Mouse (Mus musculus) hindbrain, postnatal 0 days (tissue): Measurements from ENCODE around the gene Nelfa. TPM values are rescaled to one million over a fixed set of nuclear protein-coding genes. Genes with fewer than 3 reads are reported as not detected.
"Not testable (repeated sequence)": the region's sequence is repeated elsewhere in the genome, so short reads cannot be mapped to it uniquely, and the experiment has no call there.

ENCODE experiments used
- ATAC-seq: fragments of 200-750 bp; cut with Nextera tagmentation; 2 replicates; pipeline ENCODE4 v1.8.0; 2017; ENCODE audit warnings: mild to moderate bottlenecking, moderate TSS enrichment, moderate library complexity
- DNase-seq: peaks from one replicate; pipeline ENCODE4 v3.0.0-alpha.2; 2015; ENCODE audit warnings: low spot score
- H3K27ac ChIP-seq: fragments of 300-500 bp; sonication (generic); 2 replicates; pipeline ENCODE4 v1.5.1; 2014; ENCODE audit warnings: mild to moderate bottlenecking
- H3K27me3 ChIP-seq: fragments of 300-500 bp; sonication (generic); 2 replicates; pipeline ENCODE4 v1.6.1; 2014; ENCODE audit warnings: low read length, mixed read lengths; ENCODE audit not compliant: insufficient read depth
- H3K36me3 ChIP-seq: fragments of 300-500 bp; sonication (generic); 2 replicates; pipeline ENCODE4 v1.6.1; 2014; ENCODE audit warnings: low read length, mixed read lengths; ENCODE audit not compliant: insufficient read depth
- H3K4me1 ChIP-seq: fragments of 300-500 bp; sonication (generic); 2 replicates; pipeline ENCODE4 v1.6.1; 2014; ENCODE audit warnings: antibody characterized with exemption, low read length, mixed read lengths; ENCODE audit not compliant: insufficient read depth
- H3K4me2 ChIP-seq: fragments of 300-500 bp; sonication (generic); 2 replicates; pipeline ENCODE4 v1.6.1; 2014; ENCODE audit warnings: low read depth, mild to moderate bottlenecking, low read length, moderate library complexity, mixed read lengths
- H3K4me3 ChIP-seq: fragments of 300-500 bp; sonication (generic); 2 replicates; pipeline ENCODE4 v1.5.1; 2014; ENCODE audit warnings: low read length
- H3K9ac ChIP-seq: fragments of 300-500 bp; sonication (generic); replicated peaks from 2 replicates; pipeline ENCODE4 v1.6.1; 2014; ENCODE audit warnings: mild to moderate bottlenecking, low read length, moderate library complexity, mixed read lengths
- H3K9me3 ChIP-seq: fragments of 300-500 bp; sonication (generic); 2 replicates; pipeline ENCODE4 v1.6.1; 2016; ENCODE audit warnings: low read length, mixed read lengths
- CTCF ChIP-seq: IDR thresholded peaks from 2 replicates; pipeline ENCODE4 v1.5.1; 2016; ENCODE audit warnings: antibody characterized with exemption, control low read depth, low read depth
- WGBS: fragments of 180-500 bp; shearing (Covaris S2); extraction: QIAGEN DNeasy Blood & Tissue Kit; methylation state at CpG from one replicate; pipeline ENCODE4 v1.1.7; 2014; 5-methylcytosine and 5-hydroxymethylcytosine counted together
- polyA plus RNA-seq: library from polyadenylated mRNA; unstranded; fragments of >200 nt; fragmentation: Nextera tagmentation; extraction: Ambion mirVana; gene quantifications from 2 replicates; pipeline ENCODE4 v1.2.1, GENCODE M21; 2015
- total RNA-seq: library from RNA; depleted of rRNA; stranded (reverse); fragments of >200 nt; gene quantifications from 2 replicates; pipeline ENCODE4 v1.2.3, GENCODE M21; 2014

Gene Nelfa
- total and polyA plus RNA-seq, 2 experiments from 2014 or later = 29.4 to 36.2 TPM

DNA sequence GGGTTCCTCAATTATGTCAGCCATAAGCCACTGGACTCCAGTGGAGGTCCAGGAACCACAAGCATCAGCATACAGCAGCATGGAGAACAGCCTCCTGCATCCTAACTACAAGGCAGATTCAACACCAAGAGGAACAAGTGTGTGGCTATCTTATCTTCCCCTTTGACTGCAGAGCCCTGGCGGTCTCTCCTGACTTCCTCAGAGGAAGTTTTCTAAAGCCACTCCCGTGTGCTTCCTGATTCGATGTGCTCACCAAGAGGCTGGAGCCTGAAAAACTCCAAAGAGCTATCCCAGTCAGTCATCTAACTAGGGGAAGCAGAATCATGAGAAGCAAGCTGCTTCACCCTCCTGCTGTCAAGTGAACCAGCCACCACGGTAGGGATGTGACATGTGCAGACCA, 15.3 kb downstream of the Nelfa start:
- TF ChIP-seq CTCF = no peak
- no peak overlapping the region for H3K4me2 ChIP-seq
- no peak for DNase-seq
- H3K9me3 ChIP-seq = no peaks in the 10 kb centered on the region
- no peak overlapping the region for H3K4me3 ChIP-seq
- no peak overlapping the region for H3K27ac ChIP-seq
- H3K27me3 ChIP-seq = no peaks in the 10 kb centered on the region
- 78% methylated on average over 4 of the region's 4 CpGs for WGBS
- H3K36me3 ChIP-seq = peaks cover 25% of the 10 kb centered on the region
- ATAC-seq = no peak
- H3K4me1 ChIP-seq = no peaks in the 10 kb centered on the region
- H3K9ac ChIP-seq = no peak overlapping the region

DNA sequence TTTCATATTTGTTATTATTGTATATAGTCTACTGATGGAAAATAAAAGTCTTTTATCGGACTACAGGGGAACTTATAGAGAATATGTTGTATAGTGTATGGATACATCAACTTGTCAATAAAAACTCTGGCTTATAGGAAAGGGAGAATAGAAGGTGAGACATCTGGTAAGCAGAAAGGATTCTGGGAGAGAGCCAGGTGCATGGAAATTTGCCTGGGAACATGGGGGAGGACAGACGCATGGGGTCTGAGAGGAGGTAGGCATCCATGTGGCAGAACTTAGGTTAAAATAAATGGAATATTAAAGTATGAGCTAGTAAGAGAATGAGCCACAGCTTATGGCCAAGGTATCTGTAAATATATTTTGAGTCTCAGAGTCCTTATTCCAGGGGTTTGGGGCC, 16.2 kb downstream of the Nelfa start:
- DNase-seq = no peak
- no peak for ATAC-seq
- TF ChIP-seq CTCF = no peak
- Histone ChIP-seq H3K4me3 (no peak overlapping the region), H3K9me3 (no peaks in the 10 kb centered on the region), H3K27me3 (no peaks in the 10 kb centered on the region), H3K36me3 (peaks cover 25% of the 10 kb centered on the region), H3K4me2 (no peak overlapping the region), H3K4me1 (no peaks in the 10 kb centered on the region), H3K9ac (no peak overlapping the region), H3K27ac (no peak overlapping the region)
- 86% methylated on average over 2 of the region's 2 CpGs for WGBS

DNA sequence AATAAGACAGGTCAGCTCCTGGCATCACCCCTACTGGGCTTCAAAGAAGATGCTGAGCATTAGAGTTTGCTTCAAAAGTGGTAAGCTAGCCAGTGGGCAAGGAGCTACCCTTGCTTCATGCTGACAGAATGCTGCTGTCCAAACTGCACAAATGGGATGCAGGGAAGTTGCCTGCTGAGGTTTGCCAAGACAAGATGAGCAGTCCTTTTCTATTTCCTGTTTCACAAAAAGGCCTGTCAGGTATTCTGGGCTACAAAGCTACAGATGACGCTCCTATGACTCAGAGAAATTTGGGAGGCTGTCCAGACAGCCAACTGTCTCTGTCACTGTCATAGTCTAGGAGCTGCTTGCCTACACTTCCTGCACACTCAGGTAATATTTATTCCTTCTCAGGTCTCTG, 16.7 kb downstream of the Nelfa start:
- WGBS = 92% methylated on average over 1 of the region's 1 CpGs
- DNase-seq (no peak), ATAC-seq (no peak)
- TF ChIP-seq CTCF = no peak
- Histone ChIP-seq H3K4me3 (no peak overlapping the region), H3K27ac (no peak overlapping the region), H3K4me1 (no peaks in the 10 kb centered on the region), H3K27me3 (no peaks in the 10 kb centered on the region), H3K9ac (no peak overlapping the region), H3K4me2 (no peak overlapping the region), H3K36me3 (peaks cover 25% of the 10 kb centered on the region), H3K9me3 (no peaks in the 10 kb centered on the region)

DNA sequence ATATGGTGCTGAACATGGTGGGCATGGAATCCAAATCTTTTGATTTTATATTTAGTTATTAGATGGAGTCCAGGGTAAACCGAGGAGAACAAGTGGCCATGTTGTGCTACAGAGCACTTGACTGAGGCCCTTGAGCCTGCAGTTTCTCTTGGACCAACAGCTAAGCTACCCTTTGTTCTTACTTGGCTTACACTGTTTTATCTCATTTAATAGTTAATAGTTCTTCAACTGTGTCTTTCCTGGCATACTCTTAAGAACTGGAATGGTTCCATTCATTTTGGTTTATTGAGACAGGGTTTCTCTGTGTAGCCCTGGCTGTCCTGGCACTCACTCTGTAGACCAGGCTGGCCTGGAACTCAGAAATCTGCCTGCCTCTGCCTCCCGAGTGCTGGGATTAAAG, 19.6 kb downstream of the Nelfa start:
- not testable (repeated sequence) for H3K27me3 ChIP-seq, H3K4me3 ChIP-seq, H3K9ac ChIP-seq, H3K27ac ChIP-seq, DNase-seq, ATAC-seq, H3K4me2 ChIP-seq, H3K9me3 ChIP-seq, H3K4me1 ChIP-seq
- peaks cover 31% of the 10 kb centered on the region for H3K36me3 ChIP-seq
- 95% methylated on average over 2 of the region's 2 CpGs for WGBS

DNA sequence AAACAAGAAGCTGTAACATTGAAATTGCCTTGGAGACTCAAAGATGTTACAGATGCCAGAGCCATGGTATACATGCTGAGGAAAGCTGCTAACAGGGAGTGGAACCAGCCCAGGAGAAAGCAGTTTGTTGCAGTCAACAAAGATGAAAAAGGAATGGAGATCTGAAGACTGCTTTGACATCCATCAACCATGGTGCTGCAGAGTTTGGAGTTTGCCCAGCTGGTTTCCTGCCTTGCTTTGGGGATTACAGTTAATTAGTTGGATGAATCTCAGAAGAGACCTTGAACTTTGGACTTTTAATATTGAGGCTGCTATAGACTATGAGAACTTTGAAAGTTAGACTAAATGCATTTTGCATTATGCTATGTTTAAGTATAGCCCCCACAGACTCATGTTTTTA, 21.2 kb downstream of the Nelfa start:
- not testable (repeated sequence) for H3K9ac ChIP-seq, H3K9me3 ChIP-seq, ATAC-seq, H3K27me3 ChIP-seq, H3K4me1 ChIP-seq, DNase-seq, H3K27ac ChIP-seq, H3K4me2 ChIP-seq, H3K4me3 ChIP-seq
- H3K36me3 ChIP-seq = peaks cover 18% of the 10 kb centered on the region

DNA sequence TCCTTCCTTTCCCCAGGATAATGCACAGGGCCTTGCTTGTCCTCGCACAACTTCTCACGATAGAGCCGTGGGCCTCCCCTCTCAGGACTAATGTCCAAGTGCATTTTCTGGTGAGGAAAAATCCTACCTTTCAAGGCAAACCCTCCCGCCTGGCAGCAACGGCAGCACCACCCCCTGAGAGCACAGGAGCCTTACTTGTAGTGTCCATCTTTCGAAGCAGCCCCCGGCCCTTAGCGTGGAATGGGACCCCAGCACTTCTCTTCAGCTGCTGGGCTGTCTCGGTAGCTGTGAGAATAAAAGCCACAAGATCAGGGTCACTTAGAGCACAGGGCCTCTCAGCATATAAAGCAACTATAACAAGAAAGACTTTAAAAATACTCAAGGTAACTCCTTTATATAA, 33.0 kb downstream of the Nelfa start:
- H3K4me1 ChIP-seq = no peaks in the 10 kb centered on the region
- no peak overlapping the region for H3K9ac ChIP-seq
- no peak overlapping the region for H3K27ac ChIP-seq
- no peaks in the 10 kb centered on the region for H3K27me3 ChIP-seq
- H3K9me3 ChIP-seq = no peaks in the 10 kb centered on the region
- no peak overlapping the region for H3K4me3 ChIP-seq
- ATAC-seq = no peak
- no peak overlapping the region for H3K4me2 ChIP-seq
- H3K36me3 ChIP-seq = peaks cover 50% of the 10 kb centered on the region
- TF ChIP-seq CTCF = no peak
- WGBS = 90% methylated on average over 9 of the region's 9 CpGs
- DNase-seq = no peak

DNA sequence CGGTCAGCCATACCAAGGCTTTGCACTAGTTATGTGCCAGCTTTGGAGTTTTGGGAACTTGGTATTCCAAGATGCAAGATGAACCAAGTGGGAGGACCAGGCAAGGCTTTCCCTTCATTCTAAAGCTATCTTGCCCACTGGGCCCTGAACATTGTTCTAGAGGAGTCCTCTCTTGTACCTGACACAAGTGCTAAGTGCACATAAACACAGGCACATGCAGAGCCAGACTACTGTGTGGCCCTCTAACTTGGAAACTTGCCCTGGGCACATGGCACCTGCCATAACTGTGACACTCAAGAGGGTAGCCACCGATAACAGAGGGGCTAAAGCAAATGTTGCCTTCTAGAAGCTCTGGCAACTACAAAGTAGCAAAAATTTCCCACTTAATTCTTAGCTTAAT, 33.5 kb downstream of the Nelfa start:
- DNase-seq (no peak), ATAC-seq (no peak)
- Histone ChIP-seq H3K4me2 (no peak overlapping the region), H3K9me3 (no peaks in the 10 kb centered on the region), H3K4me1 (no peaks in the 10 kb centered on the region), H3K27ac (no peak overlapping the region), H3K9ac (no peak overlapping the region), H3K36me3 (peaks cover 54% of the 10 kb centered on the region), H3K4me3 (no peak overlapping the region), H3K27me3 (no peaks in the 10 kb centered on the region)
- no peak for TF ChIP-seq CTCF
- 84% methylated on average over 2 of the region's 2 CpGs for WGBS

DNA sequence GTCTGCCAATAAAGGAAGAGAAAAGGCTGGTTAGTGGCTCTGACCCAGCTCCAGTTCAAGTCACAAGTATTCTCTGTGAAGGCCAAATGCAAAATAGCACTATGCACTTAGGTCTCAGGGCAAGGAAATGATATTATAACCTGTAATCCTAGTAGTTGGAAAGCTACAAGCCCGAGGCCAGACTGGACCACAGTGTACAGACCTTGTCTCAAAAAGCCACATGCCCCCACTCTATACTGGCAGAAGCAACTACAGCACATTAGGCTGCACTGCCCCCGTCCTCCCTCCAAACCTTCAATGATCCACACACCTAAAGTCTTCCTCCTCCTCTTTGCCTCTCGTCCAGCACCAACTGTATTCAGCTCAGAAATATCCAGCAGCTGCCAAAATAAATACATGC, 34.9 kb downstream of the Nelfa start:
- Histone ChIP-seq H3K27ac (no peak overlapping the region), H3K4me2 (no peak overlapping the region), H3K9me3 (no peaks in the 10 kb centered on the region), H3K27me3 (no peaks in the 10 kb centered on the region), H3K36me3 (peaks cover 55% of the 10 kb centered on the region), H3K4me3 (no peak overlapping the region), H3K4me1 (no peaks in the 10 kb centered on the region), H3K9ac (no peak overlapping the region)
- ATAC-seq (no peak), DNase-seq (no peak)
- TF ChIP-seq CTCF = no peak
- 90% methylated on average over 3 of the region's 3 CpGs for WGBS
